21 mouse cellular contexts compared by ENCODE assay signal in genomic region chrX:140530632-140531031, GRCm38 (mm10).
"Had no signal": no experiment of that assay in that cellular context is flagged by ENCODE, and none has a peak within 500 bp of the region (broad histone marks: within the 10 kb centered on the region; RNA-seq: fewer than 3 reads in every experiment).

No protein-coding gene starts in this region.

- DNase-seq: gastrocnemius, adult 2 months; gastrocnemius, postnatal 10 days; gastrocnemius, postnatal 25 days; heart, adult 18-20 months; heart, postnatal 10 days; heart, postnatal 4 days; kidney, adult 18-20 months; kidney, adult 8-10 months; kidney, postnatal 10 days; kidney, postnatal 36 days had no signal

- H3K9me3 ChIP-seq: heart, embryonic 10.5 days; heart, embryonic 12.5 days; hindbrain, embryonic 10.5 days; hindbrain, embryonic 12.5 days; intestine, embryonic 15.5 days; limb, embryonic 10.5 days; limb, embryonic 12.5 days had no signal

- H3K9ac ChIP-seq: heart, embryonic 12.5 days; hindbrain, embryonic 12.5 days; hindbrain, embryonic 14.5 days; intestine, embryonic 15.5 days; limb, embryonic 12.5 days had no signal

- H3K4me2 ChIP-seq: heart, embryonic 12.5 days; hindbrain, embryonic 12.5 days; hindbrain, embryonic 14.5 days; intestine, embryonic 15.5 days; limb, embryonic 12.5 days had no signal

- H3K4me3 ChIP-seq: gastrocnemius, adult 2 months; heart, embryonic 10.5 days; heart, embryonic 12.5 days; hindbrain, embryonic 10.5 days; hindbrain, embryonic 12.5 days; intestine, embryonic 15.5 days; layer of hippocampus, adult 2 months; left cerebral cortex, adult 2 months; limb, embryonic 10.5 days; limb, embryonic 12.5 days had no signal

- H3K27me3 ChIP-seq: heart, embryonic 12.5 days had no signal

- H3K4me1 ChIP-seq: heart, embryonic 10.5 days; hindbrain, embryonic 10.5 days; hindbrain, embryonic 12.5 days; intestine, embryonic 15.5 days; limb, embryonic 10.5 days; limb, embryonic 12.5 days had no signal

- H3K27ac ChIP-seq: heart, embryonic 10.5 days; hindbrain, embryonic 10.5 days; hindbrain, embryonic 12.5 days; hindbrain, embryonic 14.5 days; intestine, embryonic 15.5 days; layer of hippocampus, adult 2 months; left cerebral cortex, adult 2 months; limb, embryonic 10.5 days; limb, embryonic 12.5 days had no signal

- H3K36me3 ChIP-seq: heart, embryonic 10.5 days; heart, embryonic 12.5 days; hindbrain, embryonic 10.5 days; hindbrain, embryonic 12.5 days; intestine, embryonic 15.5 days; limb, embryonic 10.5 days; limb, embryonic 12.5 days had no signal

- ATAC-seq: hindbrain, embryonic 16.5 days had no signal
